Mouse (Mus musculus) liver, embryonic 14.5 days (tissue): Measurements from ENCODE around the gene Tmco1. TPM values are rescaled to one million over a fixed set of nuclear protein-coding genes. Genes with fewer than 3 reads are reported as not detected.

Experiments used
- ATAC-seq: fragments of 200-750 bp; cut with Nextera tagmentation; 2 replicates; pipeline ENCODE4 v1.8.0; 2017; ENCODE audit warnings: moderate number of reproducible peaks, mild to moderate bottlenecking, moderate library complexity; ENCODE audit not compliant: insufficient read depth
- DNase-seq, 3 experiments: peaks; one replicate each; pipeline ENCODE4 v3.0.0-alpha.2; 2012 to 2013; ENCODE audit warnings: low read depth in 3 of 3, low spot score in 3 of 3
- H3K27ac ChIP-seq: fragments of 300-500 bp; sonication (generic); 2 replicates; pipeline ENCODE4 v1.5.1; 2014; ENCODE audit warnings: moderate library complexity, mild to moderate bottlenecking, control low read depth, inconsistent platforms
- H3K27me3 ChIP-seq: fragments of 300-500 bp; sonication (generic); 2 replicates; pipeline ENCODE4 v1.6.1; 2014; ENCODE audit warnings: mild to moderate bottlenecking, low read length, moderate library complexity; ENCODE audit not compliant: control insufficient read depth, insufficient read depth
- H3K36me3 ChIP-seq: fragments of 300-500 bp; sonication (generic); replicated peaks from 2 replicates; pipeline ENCODE4 v1.6.1; 2014; ENCODE audit warnings: low read depth; ENCODE audit not compliant: control insufficient read depth, insufficient read depth
- H3K4me1 ChIP-seq, 2 experiments: fragments of 200-500 bp in 1 of 2; fragments of 300-500 bp in 1 of 2; sonication (generic) in 1 of 2; replicated peaks; 2 replicates each; pipeline ENCODE4 v1.6.1; 2012 to 2014; ENCODE audit warnings: antibody characterized with exemption in 1 of 2, inconsistent platforms in 1 of 2, low read length in 1 of 2; ENCODE audit not compliant: control insufficient read depth in 2 of 2, insufficient read depth in 2 of 2
- H3K4me2 ChIP-seq: fragments of 300-500 bp; sonication (generic); 2 replicates; pipeline ENCODE4 v1.6.1; 2014; ENCODE audit warnings: low read depth, mild to moderate bottlenecking, control low read depth, moderate library complexity
- H3K4me3 ChIP-seq, 2 experiments: fragments of 200-500 bp in 1 of 2; fragments of 300-500 bp in 1 of 2; sonication (generic) in 1 of 2; 2 replicates each; pipeline ENCODE4 v1.5.1; 2012 to 2014; ENCODE audit warnings: low read depth in 2 of 2, low read length in 2 of 2, mild to moderate bottlenecking in 2 of 2, control low read depth in 1 of 2, inconsistent platforms in 1 of 2, moderate library complexity in 1 of 2; ENCODE audit not compliant: insufficient read depth in 1 of 2
- H3K9ac ChIP-seq: fragments of 300-500 bp; sonication (generic); replicated peaks from 2 replicates; pipeline ENCODE4 v1.6.1; 2014; ENCODE audit warnings: mild to moderate bottlenecking, control low read depth, moderate library complexity
- H3K9me3 ChIP-seq: fragments of 300-500 bp; sonication (generic); 2 replicates; pipeline ENCODE4 v1.6.1; 2016; ENCODE audit warnings: low read length, mixed read lengths; ENCODE audit not compliant: control insufficient read depth
- CTCF ChIP-seq: IDR thresholded peaks from 2 replicates; pipeline ENCODE4 v1.5.1; 2016; ENCODE audit warnings: antibody characterized with exemption, low read depth, control low read depth
- EP300 ChIP-seq: IDR thresholded peaks from 2 replicates; pipeline ENCODE4 v1.6.1; 2016; ENCODE audit warnings: antibody characterized with exemption, low read depth
- whole genome bisulfite sequencing: fragments of 180-500 bp; shearing (Covaris S2); extraction: QIAGEN DNeasy Blood & Tissue Kit; methylation state at CpG from one replicate; pipeline ENCODE4 v1.1.7; 2014; ENCODE audit not compliant: insufficient replicate concordance; 5-methylcytosine and 5-hydroxymethylcytosine counted together
- polyA plus RNA-seq, 2 experiments: library from polyadenylated mRNA; depleted of rRNA in 1 of 2; stranded (reverse) in 1 of 2; unstranded in 1 of 2; fragments of >200 nt; fragmentation: Nextera tagmentation in 1 of 2; extraction: Ambion mirVana in 1 of 2; gene quantifications; 2 replicates each; pipeline versions ENCODE4 v1.2.1 to v1.2.3; 2012 to 2014

Tmco1 gene
- polyA plus RNA-seq, 2 experiments = 43.4 to 64.1 TPM

- Histone ChIP-seq H3K27me3 (no peaks in the 10 kb centered on the region), H3K4me3 (no peak overlapping the region), H3K4me1 (peaks cover 26 to 37% of the 10 kb centered on the region in 2 experiments), H3K9ac (peak overlapping the region; percentile 52; the same call in 1 of the 2 replicates), H3K9me3 (no peaks in the 10 kb centered on the region), H3K4me2 (peak overlapping the region; percentile 53), H3K27ac (peak overlapping the region; percentile 84), H3K36me3 (peaks cover 82% of the 10 kb centered on the region)
- DNase-seq (peak in 1 of 3 experiments; percentile 54), ATAC-seq (peak; percentile 78)
- WGBS = 29% methylated on average over 4 of the region's 4 CpGs
- TF ChIP-seq EP300 = peak; percentile 83
- TF ChIP-seq CTCF = no peak
Measured at GRCm38 (mm10) chr1:167368018-167368417, 59.8 kb downstream of the Tmco1 start.

- H3K27me3 ChIP-seq = no peaks in the 10 kb centered on the region
- TF ChIP-seq EP300 (no peak; the same call in 1 of the 2 replicates), CTCF (peak; percentile 80)
- peak overlapping the region; percentile 52; the same call in 1 of the 2 replicates for H3K9ac ChIP-seq
- DNase-seq = peak; percentile 76 to 84 (median 78)
- peak overlapping the region; percentile 53 for H3K4me2 ChIP-seq
- ATAC-seq = peak; percentile 88
- peaks cover 82% of the 10 kb centered on the region for H3K36me3 ChIP-seq
- 32% methylated on average over 7 of the region's 7 CpGs for WGBS
- H3K9me3 ChIP-seq = no peaks in the 10 kb centered on the region
- H3K27ac ChIP-seq = peak overlapping the region; percentile 84
- H3K4me1 ChIP-seq = peaks cover 26 to 37% of the 10 kb centered on the region in 2 experiments
- H3K4me3 ChIP-seq = no peak overlapping the region
Measured at GRCm38 (mm10) chr1:167368513-167368912, 60.3 kb downstream of the Tmco1 start.

- Histone ChIP-seq H3K4me1 (peaks cover 34 to 48% of the 10 kb centered on the region in 2 experiments), H3K4me2 (no peak overlapping the region; the same call in 1 of the 2 replicates), H3K9ac (no peak overlapping the region), H3K36me3 (peaks cover 80% of the 10 kb centered on the region), H3K27me3 (no peaks in the 10 kb centered on the region), H3K27ac (peak overlapping the region; percentile 84), H3K9me3 (no peaks in the 10 kb centered on the region), H3K4me3 (no peak overlapping the region)
- 5% methylated on average over 7 of the region's 7 CpGs for WGBS
- DNase-seq (peak; percentile 89 to 92 (median 89)), ATAC-seq (peak; percentile 46)
- TF ChIP-seq CTCF (peak; percentile 100), EP300 (peak; percentile 38; the same call in 1 of the 2 replicates)
Measured at GRCm38 (mm10) chr1:167369905-167370304, 61.7 kb downstream of the Tmco1 start.

- peaks cover 39 to 50% of the 10 kb centered on the region in 2 experiments for H3K4me1 ChIP-seq
- H3K27ac ChIP-seq = no peak overlapping the region
- no peaks in the 10 kb centered on the region for H3K27me3 ChIP-seq
- no peak for DNase-seq
- no peak for ATAC-seq
- H3K36me3 ChIP-seq = peaks cover 83% of the 10 kb centered on the region
- no peak overlapping the region for H3K4me3 ChIP-seq
- no peak overlapping the region for H3K4me2 ChIP-seq
- no peaks in the 10 kb centered on the region for H3K9me3 ChIP-seq
- no peak for TF ChIP-seq EP300
- no peak for TF ChIP-seq CTCF
- 93% methylated on average over 7 of the region's 7 CpGs for WGBS
- H3K9ac ChIP-seq = no peak overlapping the region
Measured at GRCm38 (mm10) chr1:167372739-167373138, 64.6 kb downstream of the Tmco1 start.

GRCm38 (mm10) chr1:167374003-167374784 is 66.0 kb downstream of the Tmco1 start:
- DNase-seq (peak; percentile 75 to 84 (median 76)), ATAC-seq (peak; percentile 70)
- no peaks in the 10 kb centered on the region for H3K27me3 ChIP-seq
- H3K36me3 ChIP-seq = peaks cover 89% of the 10 kb centered on the region
- TF ChIP-seq EP300 (no peak), CTCF (no peak)
- peak overlapping the region; percentile 31 for H3K4me2 ChIP-seq
- H3K4me3 ChIP-seq = peak overlapping the region in 1 of 2 experiments; percentile 18; a peak in 3 of 4 replicates
- 28% methylated on average over 15 of the region's 15 CpGs for WGBS
- peak overlapping the region; percentile 25 for H3K27ac ChIP-seq
- peaks cover 29 to 44% of the 10 kb centered on the region in 2 experiments for H3K4me1 ChIP-seq
- no peak overlapping the region; the same call in 1 of the 2 replicates for H3K9ac ChIP-seq
- no peaks in the 10 kb centered on the region for H3K9me3 ChIP-seq
